Comparison of ENCODE assay signal across 15 mouse cellular contexts in genomic region chr6:90662148-90662547, GRCm38 (mm10). TPM values are rescaled to one million over a fixed set of nuclear protein-coding genes. Genes with fewer than 3 reads are reported as not detected.
A peak's percentile ranks its signal among the peaks of the same experiment; 100 is the strongest.
DNase-seq lines count a peak whose midpoint lies in the region; ATAC-seq and TF ChIP-seq lines count a peak whose summit lies in the region.
"Had no signal": no experiment of that assay in that cellular context is flagged by ENCODE, and none has a peak within 500 bp of the region (broad histone marks: within the 10 kb centered on the region; RNA-seq: fewer than 3 reads in every experiment).

No protein-coding gene starts in this region.

- H3K36me3 ChIP-seq in heart, embryonic 12.5 days, result peaks cover 68% of the 10 kb centered on the region
- peaks cover 52% of the 10 kb centered on the region for H3K36me3 ChIP-seq in neural tube, embryonic 12.5 days
- H3K36me3 ChIP-seq in midbrain, postnatal 0 days (ENCODE audit: insufficient read depth, low read length), result peaks cover 63% of the 10 kb centered on the region

- ATAC-seq in heart, embryonic 12.5 days (ENCODE audit: insufficient number of reproducible peaks, low FRiP score), result 0 out of 2 replicates have a peak, but pooled peaks have one; percentile 5
- 0 out of 2 replicates have a peak, but pooled peaks have one; percentile 13 for ATAC-seq in neural tube, embryonic 12.5 days (ENCODE audit: low FRiP score, low read depth)
- peak; percentile 28; the same call in 1 of the 2 replicates for ATAC-seq in midbrain, postnatal 0 days (ENCODE audit: low FRiP score)
- ATAC-seq: liver, embryonic 12.5 days; Patski had no signal

- H3K4me3 ChIP-seq in heart, embryonic 12.5 days, result no peak overlapping the region
- no peak overlapping the region for H3K4me3 ChIP-seq in neural tube, embryonic 12.5 days
- no peak overlapping the region for H3K4me3 ChIP-seq in midbrain, postnatal 0 days (ENCODE audit: low read depth, low read length)
- H3K4me3 ChIP-seq: embryonic facial prominence, embryonic 12.5 days; heart, embryonic 13.5 days; liver, embryonic 12.5 days had no signal

- no peaks in the 10 kb centered on the region for H3K27me3 ChIP-seq in heart, embryonic 12.5 days (replicated peaks)
- no peaks in the 10 kb centered on the region for H3K27me3 ChIP-seq in neural tube, embryonic 12.5 days (replicated peaks)
- no peaks in the 10 kb centered on the region for H3K27me3 ChIP-seq in midbrain, postnatal 0 days (ENCODE audit: insufficient read depth, low read length)
- H3K27me3 ChIP-seq: CH12.LX; embryonic facial prominence, embryonic 12.5 days; heart, embryonic 13.5 days; liver, embryonic 12.5 days; Patski had no signal

- no peak overlapping the region for H3K27ac ChIP-seq in heart, embryonic 12.5 days (ENCODE audit: poor library complexity, severe bottlenecking)
- H3K27ac ChIP-seq in neural tube, embryonic 12.5 days, result no peak overlapping the region
- no peak overlapping the region for H3K27ac ChIP-seq in midbrain, postnatal 0 days (ENCODE audit: low read depth, low read length)
- H3K27ac ChIP-seq: embryonic facial prominence, embryonic 12.5 days; liver, embryonic 12.5 days had no signal

- no peak for TF ChIP-seq CTCF in midbrain, postnatal 0 days (IDR thresholded peaks at IDR 0.05)

- no peaks in the 10 kb centered on the region for H3K9me3 ChIP-seq in heart, embryonic 12.5 days (replicated peaks)
- H3K9me3 ChIP-seq in neural tube, embryonic 12.5 days, result no peaks in the 10 kb centered on the region
- no peaks in the 10 kb centered on the region for H3K9me3 ChIP-seq in midbrain, postnatal 0 days (ENCODE audit: low read length)
- H3K9me3 ChIP-seq: embryonic facial prominence, embryonic 12.5 days; heart, embryonic 13.5 days; liver, embryonic 12.5 days had no signal

- no peak overlapping the region for H3K9ac ChIP-seq in heart, embryonic 12.5 days
- H3K9ac ChIP-seq in neural tube, embryonic 12.5 days, result no peak overlapping the region
- no peak overlapping the region for H3K9ac ChIP-seq in midbrain, postnatal 0 days (replicated peaks; ENCODE audit: low read length, poor library complexity, severe bottlenecking)
- H3K9ac ChIP-seq: embryonic facial prominence, embryonic 12.5 days; heart, embryonic 13.5 days; liver, embryonic 12.5 days had no signal

- H3K4me1 ChIP-seq in heart, embryonic 12.5 days (replicated peaks), result peaks cover 36% of the 10 kb centered on the region
- peaks cover 5% of the 10 kb centered on the region; the same call in 1 of the 2 replicates for H3K4me1 ChIP-seq in neural tube, embryonic 12.5 days
- no peaks in the 10 kb centered on the region for H3K4me1 ChIP-seq in midbrain, postnatal 0 days (ENCODE audit: insufficient read depth, low read length)
- H3K4me1 ChIP-seq: embryonic facial prominence, embryonic 12.5 days had no signal

- H3K4me2 ChIP-seq in heart, embryonic 12.5 days, result no peak overlapping the region
- H3K4me2 ChIP-seq in neural tube, embryonic 12.5 days (replicated peaks), result no peak overlapping the region
- no peak overlapping the region for H3K4me2 ChIP-seq in midbrain, postnatal 0 days (ENCODE audit: low read depth, low read length, poor library complexity, severe bottlenecking)
- H3K4me2 ChIP-seq: embryonic facial prominence, embryonic 12.5 days; heart, embryonic 13.5 days; liver, embryonic 12.5 days had no signal

- 92% methylated on average over 5 of the region's 5 CpGs for WGBS in heart, embryonic 12.5 days
- WGBS in neural tube, embryonic 12.5 days, result 94% methylated on average over 5 of the region's 5 CpGs
- WGBS in midbrain, postnatal 0 days, result 92% methylated on average over 5 of the region's 5 CpGs

- peak; percentile 40 to 68 for DNase-seq in adrenal gland, adult (ENCODE audit: inconsistent age in 2 of 2, low spot score in 1 of 2)
- no peak for DNase-seq in adrenal gland, postnatal 4 days (ENCODE audit: low spot score in 2 of 2)
- no peak for DNase-seq in heart, adult 8-10 months (ENCODE audit: low spot score)
- DNase-seq in neural tube, embryonic 10.5 days (ENCODE audit: extremely low spot score, low spot score), result no peak
- DNase-seq in midbrain, postnatal 0 days (ENCODE audit: low spot score), result no peak
- no peak for DNase-seq in left cerebral cortex, adult 8-10 months (ENCODE audit: low spot score in 2 of 2)
- DNase-seq: cerebellum, postnatal 25 days; layer of hippocampus, adult 9-11 months had no signal

RNA-seq across cellular contexts. Expression of gene Slc41a3, which starts 57.6 kb away (rescaled TPM):
- total RNA-seq in adrenal gland, postnatal 4 days (2021), result 10 to 100 TPM; 20.3 to 22.2 TPM
- 11.4 and 12.2 TPM in 2 replicates for polyA plus RNA-seq in heart, embryonic 12.5 days (2016; fragmentation: Nextera tagmentation; extraction: Ambion mirVana)
- total RNA-seq in heart, adult 8-10 months (2022), result 10 to 100 TPM; 48.1 to 98.4 (median 78.7) TPM
- 4.0 and 4.1 TPM in 2 replicates for polyA plus RNA-seq in neural tube, embryonic 12.5 days (2016; fragmentation: Nextera tagmentation; extraction: Ambion mirVana)
- 14.8 and 15.2 TPM in 2 replicates for total RNA-seq in midbrain, postnatal 0 days (2014; rRNA removed)
- 14.4 and 14.9 TPM in 2 replicates for polyA plus RNA-seq in midbrain, postnatal 0 days (2015; fragmentation: Nextera tagmentation; extraction: Ambion mirVana)
- 1 to 10 TPM; 5.4 to 8.5 (median 7.0) TPM for total RNA-seq in left cerebral cortex, adult 8-10 months (2022)

Comparison
In these comparisons a context has a peak if more than half of its experiments do, and no peak if none do; other contexts are left out.
1. DNase-seq: peak in adrenal gland, adult (2 of 2); none in adrenal gland, postnatal 4 days (0 of 2), heart, adult 8-10 months (single experiment), neural tube, embryonic 10.5 days (single experiment), midbrain, postnatal 0 days (single experiment) and left cerebral cortex, adult 8-10 months (0 of 2).
2. Peak in every context shown above with its lines, with median percentiles within 50 percentile points of each other: ATAC-seq.